Mouse (Mus musculus): ENCODE results near the gene Tmem52. TPM values are rescaled to one million over a fixed set of nuclear protein-coding genes. Genes with fewer than 3 reads are reported as not detected.
A peak's percentile ranks its signal among the peaks of the same experiment; 100 is the strongest.
"Not testable (repeated sequence)": the region's sequence is repeated elsewhere in the genome, so short reads cannot be mapped to it uniquely, and the experiment has no call there.

Gene Tmem52
- not detected in 2 replicates for polyA plus RNA-seq (2012; ENCODE audit: insufficient read depth, insufficient read length, missing spikeins)

GRCm38 (mm10) chr4:155468952-155469351, at the start of gene Tmem52:
Tmem52 (plus strand) TSS chr4:155469114.
- H3K4me3 ChIP-seq (ENCODE audit: insufficient read depth, low read length): peak within 1 kb of the TSS; percentile 34
- H3K27ac ChIP-seq (ENCODE audit: insufficient read depth, low read depth, low read length): no peak within 1 kb of the TSS
- TF ChIP-seq POLR2A (IDR thresholded peaks at IDR 0.05; ENCODE audit: borderline replicate concordance, low read depth, low read length) (no peak), CTCF (IDR thresholded peaks at IDR 0.05; ENCODE audit: low read depth, low read length) (no peak)
- H3K4me1 ChIP-seq (ENCODE audit: control insufficient read depth, insufficient read depth, low read length): peaks cover 5% of the 10 kb centered on the region; the same call in 1 of the 2 replicates

GRCm38 (mm10) chr4:155420137-155420536, 48.8 kb upstream of the Tmem52 start:
- Histone ChIP-seq H3K27ac (ENCODE audit: insufficient read depth, low read depth, low read length) (no peak overlapping the region), H3K4me3 (ENCODE audit: insufficient read depth, low read length) (no peak overlapping the region), H3K4me1 (ENCODE audit: control insufficient read depth, insufficient read depth, low read length) (no peaks in the 10 kb centered on the region)
- TF ChIP-seq POLR2A (IDR thresholded peaks at IDR 0.05; ENCODE audit: borderline replicate concordance, low read depth, low read length) (no peak), CTCF (IDR thresholded peaks at IDR 0.05; ENCODE audit: low read depth, low read length) (no peak)

GRCm38 (mm10) chr4:155421412-155422370, 47.2 kb upstream of the Tmem52 start:
- H3K27ac ChIP-seq (ENCODE audit: insufficient read depth, low read depth, low read length); H3K4me1 ChIP-seq (ENCODE audit: control insufficient read depth, insufficient read depth, low read length); H3K4me3 ChIP-seq (ENCODE audit: insufficient read depth, low read length): not testable (repeated sequence)

GRCm38 (mm10) chr4:155423988-155424387, 44.9 kb upstream of the Tmem52 start:
- Histone ChIP-seq H3K27ac (ENCODE audit: insufficient read depth, low read depth, low read length) (no peak overlapping the region), H3K4me3 (ENCODE audit: insufficient read depth, low read length) (no peak overlapping the region), H3K4me1 (ENCODE audit: control insufficient read depth, insufficient read depth, low read length) (no peaks in the 10 kb centered on the region)
- TF ChIP-seq CTCF (IDR thresholded peaks at IDR 0.05; ENCODE audit: low read depth, low read length) (no peak), POLR2A (IDR thresholded peaks at IDR 0.05; ENCODE audit: borderline replicate concordance, low read depth, low read length) (no peak)

GRCm38 (mm10) chr4:155426272-155426671, 42.6 kb upstream of the Tmem52 start:
- TF ChIP-seq POLR2A (IDR thresholded peaks at IDR 0.05; ENCODE audit: borderline replicate concordance, low read depth, low read length) (no peak), CTCF (IDR thresholded peaks at IDR 0.05; ENCODE audit: low read depth, low read length) (no peak)
- Histone ChIP-seq H3K4me1 (ENCODE audit: control insufficient read depth, insufficient read depth, low read length) (no peaks in the 10 kb centered on the region), H3K4me3 (ENCODE audit: insufficient read depth, low read length) (no peak overlapping the region), H3K27ac (ENCODE audit: insufficient read depth, low read depth, low read length) (no peak overlapping the region)

GRCm38 (mm10) chr4:155428442-155428841, 40.5 kb upstream of the Tmem52 start:
- H3K4me1 ChIP-seq (ENCODE audit: control insufficient read depth, insufficient read depth, low read length): no peaks in the 10 kb centered on the region

GRCm38 (mm10) chr4:155429202-155429601, 39.7 kb upstream of the Tmem52 start:
- Histone ChIP-seq H3K4me3 (ENCODE audit: insufficient read depth, low read length) (no peak overlapping the region), H3K4me1 (ENCODE audit: control insufficient read depth, insufficient read depth, low read length) (no peaks in the 10 kb centered on the region), H3K27ac (ENCODE audit: insufficient read depth, low read depth, low read length) (no peak overlapping the region)
- TF ChIP-seq POLR2A (IDR thresholded peaks at IDR 0.05; ENCODE audit: borderline replicate concordance, low read depth, low read length) (no peak), CTCF (IDR thresholded peaks at IDR 0.05; ENCODE audit: low read depth, low read length) (no peak)

More at GRCm38 (mm10) chr4:155428442-155428841, 40.5 kb upstream of the Tmem52 start:
- no peak overlapping the region for H3K4me3 ChIP-seq (ENCODE audit: insufficient read depth, low read length)
- no peak for TF ChIP-seq CTCF (IDR thresholded peaks at IDR 0.05; ENCODE audit: low read depth, low read length)
- TF ChIP-seq POLR2A (IDR thresholded peaks at IDR 0.05; ENCODE audit: borderline replicate concordance, low read depth, low read length): no peak
- H3K27ac ChIP-seq (ENCODE audit: insufficient read depth, low read depth, low read length): no peak overlapping the region

- no peak for TF ChIP-seq CTCF (IDR thresholded peaks at IDR 0.05; ENCODE audit: low read depth, low read length)
- TF ChIP-seq POLR2A (IDR thresholded peaks at IDR 0.05; ENCODE audit: borderline replicate concordance, low read depth, low read length): no peak
- H3K4me1 ChIP-seq (ENCODE audit: control insufficient read depth, insufficient read depth, low read length): peaks cover 3% of the 10 kb centered on the region; the same call in 1 of the 2 replicates
- H3K27ac ChIP-seq (ENCODE audit: insufficient read depth, low read depth, low read length): no peak overlapping the region
- H3K4me3 ChIP-seq (ENCODE audit: insufficient read depth, low read length): no peak overlapping the region
Measured at GRCm38 (mm10) chr4:155432358-155432757, 36.6 kb upstream of the Tmem52 start.

GRCm38 (mm10) chr4:155433993-155434392, 34.9 kb upstream of the Tmem52 start:
- no peak overlapping the region for H3K4me3 ChIP-seq (ENCODE audit: insufficient read depth, low read length)
- TF ChIP-seq CTCF (IDR thresholded peaks at IDR 0.05; ENCODE audit: low read depth, low read length) (no peak), POLR2A (IDR thresholded peaks at IDR 0.05; ENCODE audit: borderline replicate concordance, low read depth, low read length) (no peak)

GRCm38 (mm10) chr4:155442808-155443207, 26.1 kb upstream of the Tmem52 start:
- TF ChIP-seq POLR2A (IDR thresholded peaks at IDR 0.05; ENCODE audit: borderline replicate concordance, low read depth, low read length) (no peak), CTCF (IDR thresholded peaks at IDR 0.05; ENCODE audit: low read depth, low read length) (no peak)

More at GRCm38 (mm10) chr4:155433993-155434392, 34.9 kb upstream of the Tmem52 start:
- Histone ChIP-seq H3K27ac (ENCODE audit: insufficient read depth, low read depth, low read length) (no peak overlapping the region), H3K4me1 (ENCODE audit: control insufficient read depth, insufficient read depth, low read length) (peaks cover 3% of the 10 kb centered on the region; the same call in 1 of the 2 replicates)

More at GRCm38 (mm10) chr4:155442808-155443207, 26.1 kb upstream of the Tmem52 start:
- Histone ChIP-seq H3K4me3 (ENCODE audit: insufficient read depth, low read length) (no peak overlapping the region), H3K4me1 (ENCODE audit: control insufficient read depth, insufficient read depth, low read length) (no peaks in the 10 kb centered on the region), H3K27ac (ENCODE audit: insufficient read depth, low read depth, low read length) (no peak overlapping the region)
